Mouse (Mus musculus): ENCODE data around the gene Atm.

- TF ChIP-seq CTCF (IDR thresholded peaks at IDR 0.05; ENCODE audit: borderline replicate concordance, insufficient read depth, low read length) = no peak
- no peak for TF ChIP-seq POLR2A (IDR thresholded peaks at IDR 0.05; ENCODE audit: low read depth, low read length)
Observed at GRCm38 (mm10) chr9:53408953-53409361, 127.6 kb downstream of the Atm start.
